In genomic region chr11:86438261-86438660, GRCm38 (mm10) we compare ENCODE assay signal across 21 mouse cellular contexts. TPM values are rescaled to one million over a fixed set of nuclear protein-coding genes. Genes with fewer than 3 reads are reported as not detected.
DNase-seq lines count a peak whose midpoint lies in the region; ATAC-seq and TF ChIP-seq lines count a peak whose summit lies in the region.
"Had no signal": no experiment of that assay in that cellular context is flagged by ENCODE, and none has a peak within 500 bp of the region (broad histone marks: within the 10 kb centered on the region; RNA-seq: fewer than 3 reads in every experiment).

No protein-coding gene starts in this region.

- no peaks in the 10 kb centered on the region for H3K27me3 ChIP-seq in forebrain, postnatal 0 days (ENCODE audit: insufficient read depth, low read length)
- no peaks in the 10 kb centered on the region for H3K27me3 ChIP-seq in forebrain, embryonic 14.5 days (replicated peaks; ENCODE audit: control insufficient read depth, insufficient read depth, low read length)
- H3K27me3 ChIP-seq: heart, embryonic 15.5 days had no signal

- no peak overlapping the region for H3K4me3 ChIP-seq in forebrain, postnatal 0 days (ENCODE audit: low read depth, low read length)
- no peak overlapping the region for H3K4me3 ChIP-seq in forebrain, embryonic 14.5 days (ENCODE audit: low read depth, low read length)
- H3K4me3 ChIP-seq: embryonic facial prominence, embryonic 10.5 days; forebrain, embryonic 13.5 days; heart, adult 2 months; heart, embryonic 15.5 days; hindbrain, embryonic 10.5 days had no signal

- intact Hi-C loops in left cerebral cortex, postnatal 10 days (cut with DNase I) = loop anchor here (5.0 kb wide), 1 partner anchor 81 kb away; the partner anchor contains the start of gene Med13

- H3K4me2 ChIP-seq in forebrain, postnatal 0 days (ENCODE audit: low read depth) = no peak overlapping the region
- H3K4me2 ChIP-seq in forebrain, embryonic 14.5 days (ENCODE audit: low read length) = no peak overlapping the region
- H3K4me2 ChIP-seq: forebrain, embryonic 13.5 days; heart, embryonic 11.5 days; heart, embryonic 15.5 days; hindbrain, embryonic 14.5 days had no signal

- H3K9ac ChIP-seq in forebrain, postnatal 0 days = no peak overlapping the region
- H3K9ac ChIP-seq in forebrain, embryonic 14.5 days (ENCODE audit: low read length) = no peak overlapping the region
- H3K9ac ChIP-seq: forebrain, embryonic 13.5 days; heart, embryonic 15.5 days; hindbrain, embryonic 14.5 days had no signal

- peak; percentile 67 for ATAC-seq in forebrain, postnatal 0 days
- ATAC-seq in forebrain, embryonic 14.5 days = no peak
- ATAC-seq: forebrain, embryonic 13.5 days had no signal

- H3K9me3 ChIP-seq in forebrain, postnatal 0 days (ENCODE audit: low read length) = no peaks in the 10 kb centered on the region
- no peaks in the 10 kb centered on the region for H3K9me3 ChIP-seq in forebrain, embryonic 14.5 days (replicated peaks; ENCODE audit: control insufficient read depth, low read length)
- H3K9me3 ChIP-seq: embryonic facial prominence, embryonic 10.5 days; forebrain, embryonic 13.5 days; heart, embryonic 15.5 days; hindbrain, embryonic 10.5 days had no signal

- 39% methylated on average over 4 of the region's 4 CpGs for WGBS in forebrain, postnatal 0 days
- WGBS in forebrain, embryonic 14.5 days = 54% methylated on average over 4 of the region's 4 CpGs

- peaks cover 5% of the 10 kb centered on the region; the same call in 1 of the 2 replicates for H3K4me1 ChIP-seq in forebrain, postnatal 0 days (ENCODE audit: insufficient read depth)
- no peaks in the 10 kb centered on the region for H3K4me1 ChIP-seq in forebrain, embryonic 14.5 days (ENCODE audit: control insufficient read depth, insufficient read depth, low read length)
- H3K4me1 ChIP-seq: embryonic facial prominence, embryonic 10.5 days; heart, embryonic 15.5 days had no signal

- TF ChIP-seq CTCF in forebrain, postnatal 0 days (IDR thresholded peaks at IDR 0.05; ENCODE audit: low read depth) = no peak

- H3K27ac ChIP-seq in forebrain, postnatal 0 days (ENCODE audit: low read depth, low read length) = peak overlapping the region; percentile 57; the same call in 1 of the 2 replicates
- H3K27ac ChIP-seq in forebrain, embryonic 14.5 days (ENCODE audit: low read depth, low read length) = no peak overlapping the region
- H3K27ac ChIP-seq: embryonic facial prominence, embryonic 10.5 days; forebrain, embryonic 13.5 days; heart, adult 2 months; heart, embryonic 15.5 days; hindbrain, embryonic 10.5 days; hindbrain, embryonic 14.5 days had no signal

- H3K36me3 ChIP-seq in forebrain, postnatal 0 days (ENCODE audit: insufficient read depth) = no peaks in the 10 kb centered on the region
- H3K36me3 ChIP-seq in forebrain, embryonic 14.5 days (ENCODE audit: control insufficient read depth, insufficient read depth, low read length) = no peaks in the 10 kb centered on the region
- H3K36me3 ChIP-seq: embryonic facial prominence, embryonic 10.5 days; heart, embryonic 15.5 days; hindbrain, embryonic 10.5 days had no signal

- peak; percentile 65 for DNase-seq in forebrain, postnatal 0 days
- no peak for DNase-seq in forebrain, embryonic 14.5 days (ENCODE audit: low spot score)
- DNase-seq in left cerebral cortex, postnatal 10 days (ENCODE audit: extremely low spot score in 1 of 2, low spot score in 2 of 2) = peak; percentile 37 to 50
- DNase-seq in left cerebral cortex, adult 18-20 months (ENCODE audit: low spot score in 2 of 2) = no peak
- DNase-seq in right cerebral cortex, adult 18-20 months = peak; percentile 6
- DNase-seq in right cerebral cortex, postnatal 36 days (ENCODE audit: low spot score in 2 of 2) = no peak
- DNase-seq in layer of hippocampus, postnatal 10 days (ENCODE audit: low spot score in 2 of 2) = peak; percentile 22 to 34
- DNase-seq in urinary bladder, adult 2 months (ENCODE audit: low spot score) = no peak
- DNase-seq: adrenal gland, adult 2 months; adrenal gland, postnatal 25 days; cerebellum, adult 11 months; cerebellum, adult 9-10 months; gastrocnemius, postnatal 14 days; heart, adult 2 months; heart, postnatal 14 days had no signal

RNA-seq across cellular contexts. Expression of gene Rnft1, which starts 46.2 kb away (rescaled TPM):
- 10.2 and 10.7 TPM in 2 replicates for total RNA-seq in forebrain, postnatal 0 days (2014; rRNA removed)
- 11.4 and 15.0 TPM in 2 replicates for polyA plus RNA-seq in forebrain, postnatal 0 days (2015; fragmentation: Nextera tagmentation; extraction: Ambion mirVana)
- polyA plus RNA-seq in forebrain, embryonic 14.5 days (2014; fragmentation: Nextera tagmentation; extraction: Ambion mirVana) = 15.7 and 19.7 TPM in 2 replicates
- total RNA-seq in left cerebral cortex, postnatal 10 days (2021) = 10 to 100 TPM; 21.4 to 21.6 TPM
- total RNA-seq in left cerebral cortex, adult 18-20 months (2021) = 10 to 100 TPM; 29.2 to 34.4 TPM
- total RNA-seq in layer of hippocampus, postnatal 10 days (2021) = 10 to 100 TPM; 19.9 to 21.1 TPM
- polyA plus RNA-seq in urinary bladder, adult 2 months (2012; rRNA removed) = 22.5 and 26.4 TPM in 2 replicates

Comparison
In these comparisons a context has a peak if more than half of its experiments do, and no peak if none do; other contexts are left out.
1. DNase-seq: peak in forebrain, postnatal 0 days (single experiment), left cerebral cortex, postnatal 10 days (2 of 2), right cerebral cortex, adult 18-20 months (single experiment) and layer of hippocampus, postnatal 10 days (2 of 2); none in forebrain, embryonic 14.5 days (single experiment), left cerebral cortex, adult 18-20 months (0 of 2), right cerebral cortex, postnatal 36 days (0 of 2) and urinary bladder, adult 2 months (single experiment).